Mouse (Mus musculus) cortical plate, adult 2 months (tissue): ENCODE data around the gene Vps35l.

ENCODE experiments used
- CTCF ChIP-seq: fragments of 200-500 bp; IDR thresholded peaks from 2 replicates; pipeline ENCODE4 v1.5.1; 2011; ENCODE audit warnings: mild to moderate bottlenecking, control low read depth, low read length; ENCODE audit not compliant: insufficient read depth; ENCODE audit errors: extremely low read depth
- POLR2A ChIP-seq: fragments of 200-500 bp; IDR thresholded peaks from 2 replicates; pipeline ENCODE4 v1.6.1; 2011; ENCODE audit warnings: mild to moderate bottlenecking, low read length, control low read depth; ENCODE audit not compliant: insufficient read depth; ENCODE audit errors: extremely low read depth

- no peak for TF ChIP-seq CTCF
- TF ChIP-seq POLR2A = no peak
Measured at GRCm38 (mm10) chr7:118865362-118865761, 125.3 kb downstream of the Vps35l start.
